Comparison of ENCODE assay signal across 7 mouse cellular contexts in genomic region chr9:90242855-90243254, GRCm38 (mm10). TPM values are rescaled to one million over a fixed set of nuclear protein-coding genes. Genes with fewer than 3 reads are reported as not detected.
DNase-seq lines count a peak whose midpoint lies in the region; ATAC-seq lines count a peak whose summit lies in the region.

No protein-coding gene starts in this region.

- ATAC-seq in inflammation-experienced regulatory T-cells, adult 6 months: peak; percentile 83
- peak; percentile 58 for ATAC-seq in megakaryocyte, adult 5-6 weeks (ENCODE audit: poor library complexity, severe bottlenecking)

- DNase-seq in spleen, adult 12 weeks (ENCODE audit: low spot score): peak; percentile 19
- no peak for DNase-seq in spleen, adult 18-20 months
- DNase-seq in thymus, postnatal 4 days: peak; percentile 69
- no peak for DNase-seq in right cerebral cortex, postnatal 4 days
- DNase-seq in B cell, adult 2 months: no peak

RNA-seq across cellular contexts. Expression of gene Tbc1d2b, which starts 27.7 kb away (rescaled TPM):
- 10 to 100 TPM; 10.6 to 14.0 (median 10.8) TPM for polyA plus RNA-seq in inflammation-experienced regulatory T-cells, adult 6 months (2017; shearing (Covaris generic))
- total RNA-seq in megakaryocyte, adult 5-6 weeks (2015): 38.7 and 58.8 TPM in 2 replicates
- 42.1 and 44.6 TPM in 2 replicates for total RNA-seq in megakaryocyte, adult 5-6 weeks (2017)

Comparison
In these comparisons a context has a peak if more than half of its experiments do, and no peak if none do; other contexts are left out.
1. DNase-seq: peak in spleen, adult 12 weeks (single experiment) and thymus, postnatal 4 days (single experiment); none in spleen, adult 18-20 months (0 of 2), right cerebral cortex, postnatal 4 days (single experiment) and B cell, adult 2 months (0 of 2).